Mouse (Mus musculus): ENCODE data around the gene Hibch.

Hibch gene

GRCm38 (mm10) chr1:52844782-52845665 is at the start of gene Hibch:
Gene Hibch, plus strand, starts transcription at chr1:52844929.
- TF ChIP-seq GATA4 (IDR thresholded peaks at IDR 0.05; ENCODE audit: insufficient replicate concordance, low read length), result peak; percentile 38; the same call in 1 of the 2 replicates

- no peak for TF ChIP-seq GATA4 (IDR thresholded peaks at IDR 0.05; ENCODE audit: insufficient replicate concordance, low read length)
These were observed 48.8 kb upstream of the Hibch start for GRCm38 (mm10) chr1:52795927-52796326.

- TF ChIP-seq GATA4 (IDR thresholded peaks at IDR 0.05; ENCODE audit: insufficient replicate concordance, low read length), result no peak
These were observed 45.5 kb upstream of the Hibch start for GRCm38 (mm10) chr1:52799056-52799726.

DNA sequence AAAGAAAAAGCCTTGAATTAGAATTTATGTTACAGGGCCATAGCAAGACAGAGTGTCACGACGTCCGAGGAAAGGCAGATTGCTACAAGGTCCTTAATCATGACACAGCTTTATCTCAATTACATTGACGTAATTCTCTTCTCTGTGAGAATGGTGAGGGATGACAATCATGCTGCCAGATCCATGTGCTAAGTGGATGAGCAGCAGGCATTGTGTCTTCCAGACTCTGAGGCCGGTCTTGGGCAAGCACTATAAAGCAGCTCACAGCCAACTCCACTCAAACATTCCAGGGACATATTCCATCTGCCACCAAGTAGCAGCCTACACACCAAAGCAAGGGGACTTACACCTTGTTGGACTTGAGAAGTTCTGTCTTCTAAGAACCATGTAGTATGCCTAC is 45.0 kb upstream of the Hibch start:
- no peak for TF ChIP-seq GATA4 (IDR thresholded peaks at IDR 0.05; ENCODE audit: insufficient replicate concordance, low read length)

DNA sequence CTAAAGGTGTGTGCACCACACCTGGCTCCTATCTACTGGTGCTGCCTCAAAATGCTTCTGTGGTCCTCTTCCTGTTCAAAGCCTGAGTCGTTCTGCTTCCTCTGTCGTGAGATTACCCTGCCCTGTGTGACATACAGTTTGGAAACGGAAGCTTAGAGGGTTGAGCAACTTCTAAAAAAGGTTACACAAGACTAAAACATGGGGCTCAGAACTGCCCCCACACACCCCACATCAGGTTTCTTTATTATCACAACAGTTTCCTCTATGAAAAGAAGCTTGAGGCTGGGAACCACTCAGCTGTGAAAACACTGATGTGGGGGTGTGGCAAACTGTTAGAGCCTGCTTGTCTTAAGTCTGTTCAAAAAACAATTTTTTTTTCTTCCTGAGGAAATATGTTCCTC is 44.4 kb upstream of the Hibch start:
- no peak for TF ChIP-seq GATA4 (IDR thresholded peaks at IDR 0.05; ENCODE audit: insufficient replicate concordance, low read length)

GRCm38 (mm10) chr1:52801651-52802050 is 43.1 kb upstream of the Hibch start:
- no peak for TF ChIP-seq GATA4 (IDR thresholded peaks at IDR 0.05; ENCODE audit: insufficient replicate concordance, low read length)

DNA sequence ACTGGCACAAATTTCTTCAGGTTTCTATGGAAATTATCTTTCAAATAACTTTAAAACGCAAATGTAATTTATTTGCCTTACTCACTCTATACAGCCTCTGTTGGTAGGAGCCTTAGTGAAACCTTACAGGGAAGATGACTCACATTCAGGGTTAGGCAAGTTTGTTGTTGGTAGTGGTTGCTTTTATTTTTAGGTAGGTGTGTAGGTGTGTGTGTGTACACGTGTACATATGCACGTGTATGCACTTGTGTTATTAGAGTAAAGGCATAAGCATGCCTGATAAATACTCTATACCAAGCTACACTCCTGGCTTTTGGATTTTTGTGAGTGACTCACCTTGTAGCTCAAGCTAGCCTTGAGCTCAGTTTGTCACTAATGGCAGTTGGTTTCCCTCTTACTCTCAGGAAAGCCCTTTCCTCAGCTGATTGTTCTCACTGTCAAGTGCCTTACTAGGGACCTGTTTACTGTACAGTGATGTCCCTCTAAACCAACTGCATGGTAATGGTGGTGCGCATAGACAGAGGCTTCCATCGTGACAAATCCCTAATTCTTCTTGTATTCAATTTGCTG is 42.2 kb upstream of the Hibch start:
- no peak for TF ChIP-seq GATA4 (IDR thresholded peaks at IDR 0.05; ENCODE audit: insufficient replicate concordance, low read length)

- no peak for TF ChIP-seq GATA4 (IDR thresholded peaks at IDR 0.05; ENCODE audit: insufficient replicate concordance, low read length)
These were observed 39.7 kb upstream of the Hibch start for GRCm38 (mm10) chr1:52805041-52805440.

GRCm38 (mm10) chr1:52808456-52808855 is 36.3 kb upstream of the Hibch start:
- no peak for TF ChIP-seq GATA4 (IDR thresholded peaks at IDR 0.05; ENCODE audit: insufficient replicate concordance, low read length)

DNA sequence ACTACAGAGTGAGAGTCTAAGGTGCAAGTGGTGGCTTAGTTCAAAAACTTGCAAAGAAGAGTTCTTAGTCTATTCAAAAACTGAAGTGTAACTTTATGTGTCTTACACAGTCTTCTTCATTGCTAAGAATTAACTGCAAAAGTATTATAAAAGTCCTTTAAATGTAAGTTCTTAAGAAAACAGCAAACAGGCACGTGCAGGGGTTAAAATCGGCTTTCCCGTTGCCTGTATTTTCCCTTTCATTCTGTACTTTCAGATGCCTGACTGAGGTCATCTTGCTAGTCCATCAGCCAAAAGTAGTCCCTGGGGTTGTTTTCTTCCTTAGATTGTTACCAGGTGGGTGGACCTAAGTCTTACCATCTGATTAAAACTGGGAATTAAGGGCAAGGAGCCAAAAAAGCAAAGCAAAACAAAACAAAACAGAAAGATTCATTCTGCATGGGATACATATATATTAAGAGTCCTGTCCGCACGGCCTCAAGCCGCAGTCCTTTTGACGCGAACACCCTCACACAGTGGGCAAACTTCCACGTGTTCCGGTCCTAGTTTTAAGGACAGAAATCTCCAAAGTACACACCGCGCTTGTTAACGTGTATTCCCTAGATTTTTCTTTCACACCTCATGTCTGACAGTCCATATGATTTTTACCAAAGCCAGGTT is 28.4 kb upstream of the Hibch start:
- TF ChIP-seq GATA4 (IDR thresholded peaks at IDR 0.05; ENCODE audit: insufficient replicate concordance, low read length), result no peak

DNA sequence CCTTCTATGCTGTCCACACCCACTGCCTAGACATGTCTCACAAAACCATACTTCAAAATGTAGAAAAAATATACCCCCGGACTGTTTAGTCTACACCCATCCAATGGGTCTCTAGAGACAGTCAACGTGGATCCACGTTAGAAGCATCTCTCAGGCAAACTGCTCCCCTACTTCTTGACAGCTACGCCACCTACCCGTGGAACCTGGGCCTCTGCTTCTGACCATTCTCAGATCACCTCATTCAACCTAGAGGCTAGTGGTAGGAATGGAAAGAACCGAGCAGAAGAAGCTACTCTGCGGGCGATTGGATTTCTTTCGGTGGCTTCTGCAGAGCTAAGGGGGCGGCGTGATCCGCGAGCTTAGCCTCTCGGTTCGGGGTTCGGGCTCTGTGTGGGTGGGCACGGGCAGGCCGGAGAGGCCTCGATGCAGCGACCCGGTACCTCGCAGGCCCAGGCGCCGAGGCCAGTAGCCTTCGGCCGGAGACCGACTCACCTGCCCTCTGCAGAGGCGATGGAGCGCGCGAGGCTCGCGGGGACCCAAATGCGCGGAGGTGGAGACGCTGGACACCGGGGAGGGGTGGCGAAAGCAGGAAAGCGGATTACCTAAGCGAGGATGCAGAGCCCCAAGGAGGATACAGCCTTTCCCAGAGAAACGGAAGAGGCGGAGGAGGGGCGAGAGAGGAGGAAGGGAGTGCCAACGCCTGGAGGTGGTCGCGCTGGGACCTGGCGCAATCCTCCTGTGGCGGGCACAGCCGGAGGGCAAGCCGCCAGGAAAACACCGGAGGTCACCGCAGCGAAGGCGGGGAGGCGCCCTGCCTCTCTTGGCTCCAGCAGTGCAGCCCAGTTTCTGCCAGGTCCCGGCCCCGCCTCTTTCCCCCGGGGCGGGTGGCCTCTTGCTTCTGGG is 27.6 kb upstream of the Hibch start, which contains the start of gene Inpp1:
TSS of gene Inpp1 (minus strand) at position 779 of the 903 bp plus-strand sequence.
- TF ChIP-seq GATA4 (IDR thresholded peaks at IDR 0.05; ENCODE audit: insufficient replicate concordance, low read length), result no peak

DNA sequence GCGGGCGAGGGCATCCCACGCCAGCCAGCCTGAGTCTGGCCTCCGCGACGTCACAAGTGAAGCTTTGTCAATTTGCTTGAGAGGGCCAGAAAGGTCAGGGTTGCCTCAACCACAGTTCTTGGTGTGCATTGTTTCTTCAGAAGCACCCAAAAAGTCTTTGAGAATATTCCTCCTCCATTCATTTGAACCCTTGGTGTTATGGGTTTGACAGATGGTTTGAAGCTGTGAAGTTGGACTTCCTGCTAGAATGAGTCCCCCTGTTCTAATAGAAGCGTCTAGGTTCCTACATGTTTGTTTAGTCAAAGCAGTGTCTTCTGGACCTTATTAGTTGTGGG is 26.9 kb upstream of the Hibch start:
- TF ChIP-seq GATA4 (IDR thresholded peaks at IDR 0.05; ENCODE audit: insufficient replicate concordance, low read length), result no peak

- no peak for TF ChIP-seq GATA4 (IDR thresholded peaks at IDR 0.05; ENCODE audit: insufficient replicate concordance, low read length)
These were observed 5.6 kb upstream of the Hibch start for GRCm38 (mm10) chr1:52839099-52839498.

DNA sequence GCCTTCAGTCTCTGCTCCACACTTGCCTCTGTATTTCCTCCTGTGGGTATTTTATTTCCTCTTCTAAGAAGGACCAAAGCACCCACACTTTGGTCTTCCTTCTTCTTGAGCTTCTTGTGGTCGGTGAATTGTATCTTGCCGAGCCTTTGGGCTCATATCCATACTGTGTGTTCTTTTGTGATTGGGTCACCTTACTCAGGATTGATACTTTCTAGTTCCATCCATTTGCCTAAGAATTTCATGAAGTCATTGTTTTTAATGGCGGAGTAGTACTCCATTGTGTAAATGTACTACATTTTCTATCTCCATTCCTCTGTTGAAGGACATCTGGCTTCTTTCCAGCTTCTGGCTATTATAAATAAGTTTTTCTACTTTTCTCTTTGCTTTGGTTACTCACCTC is 375 bp upstream of the Hibch start:
- TF ChIP-seq GATA4 (IDR thresholded peaks at IDR 0.05; ENCODE audit: insufficient replicate concordance, low read length), result no peak
